Mouse (Mus musculus) spleen, adult 2 months (tissue): Measurements from ENCODE around the gene Rmnd5b.

Experiments used
- CTCF ChIP-seq: fragments of 200-500 bp; IDR thresholded peaks from 2 replicates; pipeline ENCODE4 v1.5.1; 2011; ENCODE audit warnings: mild to moderate bottlenecking, inconsistent platforms; ENCODE audit not compliant: insufficient read depth, insufficient read length, insufficient replicate concordance; ENCODE audit errors: extremely low read depth
- POLR2A ChIP-seq: fragments of 200-500 bp; IDR thresholded peaks from 2 replicates; pipeline ENCODE4 v1.6.1; 2011; ENCODE audit warnings: low read depth, low read length, inconsistent platforms

GRCm38 (mm10) chr11:51607096-51607738, 28.5 kb downstream of the Rmnd5b start:
- TF ChIP-seq CTCF = no peak
- TF ChIP-seq POLR2A = no peak
